Mouse (Mus musculus): Measurements from ENCODE around the gene Srgap1.

- TF ChIP-seq CTCF (IDR thresholded peaks at IDR 0.05; ENCODE audit: extremely low read depth, insufficient read length, insufficient replicate concordance, low read depth, low read length) (no peak), POLR2A (IDR thresholded peaks at IDR 0.05; ENCODE audit: low read depth, low read length) (no peak)
These were observed 164.7 kb downstream of the Srgap1 start for GRCm38 (mm10) chr10:121882461-121882860.
